Mouse (Mus musculus) effector memory CD4-positive, alpha-beta T cell, adult 7 months (primary cell): ENCODE measurements around the gene Syt15. TPM values are rescaled to one million over a fixed set of nuclear protein-coding genes. Genes with fewer than 3 reads are reported as not detected.

Experiments used
- polyA plus RNA-seq: library from polyadenylated mRNA; unstranded; fragments of 100-300 nt; shearing (Covaris generic); gene quantifications from one replicate; pipeline ENCODE4 v1.2.1, GENCODE M21; 2017

The Syt15 gene
- polyA plus RNA-seq = 1.0 TPM

GRCm38 (mm10) chr14:34219295-34219694 is at the start of gene Syt15:
Gene Syt15 (plus strand): TSS chr14:34219595.

DNA sequence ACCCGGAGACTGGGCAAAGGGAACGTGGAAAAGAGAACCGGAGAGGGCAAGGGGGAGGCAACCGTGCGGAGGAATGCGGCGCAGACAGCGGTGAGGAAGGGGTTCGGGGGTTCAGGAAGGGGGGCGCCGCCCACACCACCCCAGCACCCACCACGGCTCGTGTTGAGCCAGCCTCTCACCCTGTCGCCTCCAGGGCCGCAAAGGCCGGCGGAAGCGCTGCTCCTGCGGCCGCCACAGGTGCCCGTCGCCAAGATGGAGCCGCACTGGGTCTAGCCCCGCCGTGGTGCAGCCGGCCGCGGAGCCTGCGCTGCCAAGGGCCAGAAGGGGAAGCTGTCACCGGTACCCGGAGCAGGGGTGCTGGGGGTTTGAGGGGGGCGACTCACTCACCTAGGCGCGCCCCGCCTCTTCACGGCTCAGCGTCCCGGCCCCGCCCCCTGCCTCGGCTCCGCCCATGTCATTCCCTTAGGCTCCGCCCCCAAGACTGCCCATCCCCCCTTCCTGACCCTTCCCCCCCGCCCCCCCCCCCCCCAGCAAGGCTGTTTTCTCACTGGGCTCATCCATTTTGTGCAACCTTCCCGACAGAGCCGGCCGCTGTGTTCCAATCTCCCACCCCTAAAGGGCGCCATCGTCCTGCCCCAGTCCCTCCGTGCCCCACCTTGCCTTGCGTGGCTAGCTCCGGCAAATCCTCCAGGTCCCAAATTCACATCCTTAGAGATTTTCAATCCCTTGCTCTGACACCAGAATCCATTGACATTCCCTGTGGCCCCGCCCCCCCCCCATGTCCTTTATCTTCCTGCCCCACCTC is 18.0 kb upstream of the Syt15 start, which contains the start of gene Gprin2:
Gene Gprin2, minus strand, starts transcription at position 423 of the 805 bp plus-strand sequence.

Other genes with a start within 250 kb of the Syt15 start
- gene Zfp488, start 240.8 kb upstream of the Syt15 start, polyA plus RNA-seq = 0.40 TPM
- gene Gm30083, start 204.4 kb upstream of the Syt15 start, polyA plus RNA-seq = not detected
- not detected for gene Gm5460, start 202.8 kb upstream of the Syt15 start, polyA plus RNA-seq
- gene Antxrl, start 166.9 kb upstream of the Syt15 start, polyA plus RNA-seq = not detected
- gene Anxa8, start 133.6 kb upstream of the Syt15 start, polyA plus RNA-seq = not detected
- gene A630023A22Rik, start 116.8 kb upstream of the Syt15 start, polyA plus RNA-seq = 0.85 TPM
- gene Npy4r, start 67.1 kb upstream of the Syt15 start, polyA plus RNA-seq = not detected
- gene Gprin2, start 17.9 kb upstream of the Syt15 start, polyA plus RNA-seq = not detected
- gene Shld2, start 90.9 kb downstream of the Syt15 start, polyA plus RNA-seq = 22.7 TPM
- gene Glud1, start 91.1 kb downstream of the Syt15 start, polyA plus RNA-seq = 119 TPM
- gene Fam25c, start 135.8 kb downstream of the Syt15 start, polyA plus RNA-seq = not detected
- not detected for gene Sncg, start 155.2 kb downstream of the Syt15 start, polyA plus RNA-seq
- not detected for gene Mmrn2, start 155.9 kb downstream of the Syt15 start, polyA plus RNA-seq